Comparison of ENCODE assay signal across 22 mouse cellular contexts in the genomic region with DNA sequence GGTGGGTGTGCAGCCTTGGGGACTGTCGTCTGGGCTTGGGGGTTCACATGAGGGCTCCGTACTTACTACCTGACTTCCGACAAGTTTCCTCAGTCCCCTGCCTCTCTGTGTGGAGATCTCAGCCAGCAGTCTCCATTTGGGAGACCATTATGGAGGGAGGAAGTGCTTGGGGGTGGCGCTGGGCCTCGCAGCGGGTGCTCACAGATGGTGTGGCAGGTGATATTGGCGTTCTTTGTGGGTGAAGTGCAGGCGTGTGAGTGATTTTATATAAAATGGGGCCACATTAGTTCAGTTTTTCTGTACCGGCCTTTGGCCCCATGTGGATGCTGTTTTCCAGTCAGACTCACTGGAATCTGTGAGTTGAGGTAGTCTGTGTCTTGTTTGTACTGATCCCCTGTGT. TPM values are rescaled to one million over a fixed set of nuclear protein-coding genes. Genes with fewer than 3 reads are reported as not detected.
DNase-seq lines count a peak whose midpoint lies in the region; ATAC-seq and TF ChIP-seq lines count a peak whose summit lies in the region.
"Had no signal": no experiment of that assay in that cellular context is flagged by ENCODE, and none has a peak within 500 bp of the region (broad histone marks: within the 10 kb centered on the region; RNA-seq: fewer than 3 reads in every experiment).

No protein-coding gene starts in this region.

- intact Hi-C loops in heart, postnatal 25 days (cut with DNase I) = no loop called here

- H3K36me3 ChIP-seq in heart, embryonic 12.5 days = no peaks in the 10 kb centered on the region
- no peaks in the 10 kb centered on the region for H3K36me3 ChIP-seq in heart, postnatal 0 days (replicated peaks; ENCODE audit: control insufficient read depth, insufficient read depth, low read length)
- H3K36me3 ChIP-seq: embryonic facial prominence, embryonic 13.5 days; forebrain, embryonic 10.5 days; forebrain, embryonic 15.5 days; G1E; hindbrain, embryonic 10.5 days; hindbrain, embryonic 15.5 days; midbrain, embryonic 13.5 days had no signal

- H3K27me3 ChIP-seq in heart, embryonic 12.5 days (replicated peaks) = peaks cover 48% of the 10 kb centered on the region
- H3K27me3 ChIP-seq in heart, postnatal 0 days (ENCODE audit: control insufficient read depth, insufficient read depth, low read length) = no peaks in the 10 kb centered on the region
- H3K27me3 ChIP-seq: embryonic facial prominence, embryonic 13.5 days; forebrain, embryonic 15.5 days; hindbrain, embryonic 15.5 days; midbrain, embryonic 13.5 days had no signal

- no peak overlapping the region for H3K4me3 ChIP-seq in heart, embryonic 12.5 days
- H3K4me3 ChIP-seq in heart, postnatal 0 days (ENCODE audit: low read depth, low read length) = no peak overlapping the region
- H3K4me3 ChIP-seq: embryonic facial prominence, embryonic 13.5 days; forebrain, embryonic 10.5 days; forebrain, embryonic 15.5 days; hindbrain, embryonic 10.5 days; hindbrain, embryonic 15.5 days; midbrain, embryonic 13.5 days had no signal

- 75% methylated on average over 9 of the region's 9 CpGs for WGBS in heart, embryonic 12.5 days
- WGBS in heart, postnatal 0 days = 64% methylated on average over 9 of the region's 9 CpGs

- H3K4me1 ChIP-seq in heart, embryonic 12.5 days (replicated peaks) = peaks cover 14% of the 10 kb centered on the region
- H3K4me1 ChIP-seq in heart, postnatal 0 days (ENCODE audit: control insufficient read depth, insufficient read depth) = peaks cover 25% of the 10 kb centered on the region
- H3K4me1 ChIP-seq: embryonic facial prominence, embryonic 13.5 days; forebrain, embryonic 10.5 days; midbrain, embryonic 13.5 days had no signal

- no peak for TF ChIP-seq EP300 in heart, postnatal 0 days (IDR thresholded peaks at IDR 0.05; ENCODE audit: low read depth)

- no peak overlapping the region for H3K9ac ChIP-seq in heart, embryonic 12.5 days
- H3K9ac ChIP-seq in heart, postnatal 0 days (replicated peaks; ENCODE audit: low read depth, low read length) = no peak overlapping the region
- H3K9ac ChIP-seq: embryonic facial prominence, embryonic 13.5 days; forebrain, embryonic 15.5 days; hindbrain, embryonic 15.5 days; liver, embryonic 14.5 days; midbrain, embryonic 13.5 days had no signal

- H3K9me3 ChIP-seq in heart, embryonic 12.5 days (replicated peaks) = peaks cover 7% of the 10 kb centered on the region; the same call in 1 of the 2 replicates
- peaks cover 5% of the 10 kb centered on the region; the same call in 1 of the 2 replicates for H3K9me3 ChIP-seq in heart, postnatal 0 days (replicated peaks; ENCODE audit: control insufficient read depth, low read length)
- H3K9me3 ChIP-seq: forebrain, embryonic 10.5 days; forebrain, embryonic 15.5 days; G1E; hindbrain, embryonic 15.5 days had no signal

- TF ChIP-seq CTCF in heart, postnatal 0 days (IDR thresholded peaks at IDR 0.05; ENCODE audit: low read depth) = no peak

- no peak for ATAC-seq in cerebellum, adult (ENCODE audit: insufficient number of reproducible peaks, low FRiP score, low TSS enrichment)
- ATAC-seq in heart, embryonic 12.5 days (ENCODE audit: insufficient number of reproducible peaks, low FRiP score) = no peak
- no peak for ATAC-seq in heart, postnatal 0 days (ENCODE audit: insufficient read depth, low read depth)
- ATAC-seq: forebrain, embryonic 15.5 days; inflammation-experienced regulatory T-cells, adult 6 months; midbrain, embryonic 13.5 days had no signal

- peak overlapping the region; percentile 23; the same call in 1 of the 2 replicates for H3K27ac ChIP-seq in heart, embryonic 12.5 days (ENCODE audit: poor library complexity, severe bottlenecking)
- peak overlapping the region; percentile 93 for H3K27ac ChIP-seq in heart, postnatal 0 days (ENCODE audit: low read depth)
- H3K27ac ChIP-seq: embryonic facial prominence, embryonic 13.5 days; forebrain, embryonic 10.5 days; forebrain, embryonic 15.5 days; hindbrain, embryonic 10.5 days; hindbrain, embryonic 15.5 days; liver, embryonic 14.5 days; macrophage; midbrain, embryonic 13.5 days had no signal

- no peak overlapping the region for H3K4me2 ChIP-seq in heart, embryonic 12.5 days
- no peak overlapping the region for H3K4me2 ChIP-seq in heart, postnatal 0 days (ENCODE audit: low read depth, low read length)
- H3K4me2 ChIP-seq: embryonic facial prominence, embryonic 13.5 days; forebrain, embryonic 15.5 days; hindbrain, embryonic 15.5 days; midbrain, embryonic 13.5 days had no signal

- DNase-seq in cerebellum, adult 11-12 months = peak; percentile 66
- no peak for DNase-seq in heart, postnatal 4 days
- DNase-seq in heart, postnatal 0 days (ENCODE audit: low spot score) = no peak
- DNase-seq in heart, postnatal 25 days (ENCODE audit: low spot score) = no peak
- DNase-seq in cerebellum, postnatal 36 days = peak; percentile 34 to 45
- DNase-seq: adrenal gland, adult 8-10 months; gastrocnemius, postnatal 25 days; liver; lung, adult 2 months; thymus, postnatal 4 days had no signal

RNA-seq across cellular contexts. Expression of a gene that starts 12.6 kb away (rescaled TPM):
- polyA plus RNA-seq in heart, embryonic 12.5 days (2016; fragmentation: Nextera tagmentation; extraction: Ambion mirVana) = 72.1 and 73.4 TPM in 2 replicates
- total RNA-seq in heart, postnatal 4 days (2021) = 10 to 100 TPM; 57.1 to 58.3 TPM
- 58.5 and 68.6 TPM in 2 replicates for total RNA-seq in heart, postnatal 0 days (2014; rRNA removed; ENCODE audit: low replicate concordance)
- 45.7 and 51.3 TPM in 2 replicates for polyA plus RNA-seq in heart, postnatal 0 days (2015; fragmentation: Nextera tagmentation; extraction: Ambion mirVana)
- total RNA-seq in heart, postnatal 25 days (2021) = 10 to 100 TPM; 30.1 to 41.8 TPM

Comparison
In these comparisons a context has a peak if more than half of its experiments do, and no peak if none do; other contexts are left out.
1. DNase-seq: peak in cerebellum, adult 11-12 months (single experiment) and cerebellum, postnatal 36 days (2 of 2); none in heart, postnatal 4 days (single experiment), heart, postnatal 0 days (single experiment) and heart, postnatal 25 days (single experiment).